Mouse (Mus musculus): ENCODE results near the gene Gars. TPM values are rescaled to one million over a fixed set of nuclear protein-coding genes. Genes with fewer than 3 reads are reported as not detected.
A peak's percentile ranks its signal among the peaks of the same experiment; 100 is the strongest.

Gars gene
- total RNA-seq, 2 experiments from 2014 or later = 152 to 156 TPM

DNA sequence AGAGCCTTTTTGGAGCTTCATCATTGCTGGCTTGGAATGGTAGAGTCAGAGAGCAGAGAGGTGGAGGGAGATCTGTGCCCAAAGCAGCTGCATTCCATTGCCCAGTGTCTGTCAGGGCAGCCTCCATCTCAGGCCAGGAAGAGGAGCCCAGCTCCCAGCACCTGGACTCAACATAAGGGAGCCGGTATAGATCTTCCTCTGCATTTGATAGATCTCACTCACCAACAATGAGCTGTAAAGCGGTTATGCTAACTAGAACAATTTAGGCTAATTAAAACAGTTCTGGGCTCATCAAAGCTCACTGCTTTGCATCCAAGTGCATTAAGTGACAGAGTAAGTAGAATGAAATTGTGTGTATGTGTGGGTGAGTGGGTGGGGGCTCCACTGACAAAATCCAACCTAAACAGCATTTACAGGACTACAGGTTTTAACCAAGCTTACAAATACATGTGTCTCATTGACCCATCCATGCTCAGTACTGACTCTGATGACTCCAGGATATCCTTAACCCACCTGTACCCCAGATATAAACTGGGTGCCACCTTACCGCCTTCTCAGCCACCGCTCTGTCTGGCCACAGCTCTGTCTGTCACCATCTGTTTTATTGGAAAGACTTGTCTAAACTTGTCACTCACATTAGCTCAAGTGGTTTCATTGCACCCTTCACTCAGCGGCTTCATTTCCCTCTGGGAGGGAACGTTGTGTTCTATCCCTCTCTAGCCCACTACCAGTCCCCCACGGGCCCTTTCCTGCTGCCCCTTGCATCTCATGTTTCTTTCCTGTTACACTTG lies 44.6 kb downstream of the Gars start:
- no peak for DNase-seq (ENCODE audit: low spot score in 2 of 2)
- intact Hi-C loops (cut with DNase I) = no loop called here

DNA sequence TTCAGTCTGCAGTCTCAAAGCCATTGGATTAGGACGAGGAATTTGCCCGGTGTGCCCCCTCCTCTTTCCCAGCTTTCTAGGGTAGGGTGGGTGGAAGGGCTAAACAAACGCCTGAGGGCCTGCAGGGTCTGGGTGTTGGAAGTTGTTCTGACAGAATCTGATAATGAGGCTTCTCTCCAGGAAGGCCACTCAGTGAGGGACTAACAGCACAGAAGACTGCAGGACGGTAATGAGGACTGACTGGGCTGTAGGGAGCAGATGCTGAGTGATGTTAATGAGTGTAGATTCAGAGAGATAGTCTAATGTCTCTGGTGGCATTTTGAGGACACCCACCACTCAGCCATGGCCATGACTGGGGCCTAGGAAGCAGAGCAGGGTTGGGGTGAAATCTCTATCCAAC lies 49.5 kb downstream of the Gars start:
- DNase-seq (ENCODE audit: low spot score in 2 of 2) = no peak
- intact Hi-C loops (cut with DNase I) = no loop called here

GRCm38 (mm10) chr6:55090639-55091038 lies 52.8 kb downstream of the Gars start:
- intact Hi-C loops (cut with DNase I) = no loop called here

GRCm38 (mm10) chr6:55091396-55091795 lies 53.6 kb downstream of the Gars start:
- no peak for DNase-seq (ENCODE audit: low spot score in 2 of 2)
- intact Hi-C loops (cut with DNase I) = no loop called here

More at GRCm38 (mm10) chr6:55090639-55091038, 52.8 kb downstream of the Gars start:
- DNase-seq (ENCODE audit: low spot score in 2 of 2) = no peak

DNA sequence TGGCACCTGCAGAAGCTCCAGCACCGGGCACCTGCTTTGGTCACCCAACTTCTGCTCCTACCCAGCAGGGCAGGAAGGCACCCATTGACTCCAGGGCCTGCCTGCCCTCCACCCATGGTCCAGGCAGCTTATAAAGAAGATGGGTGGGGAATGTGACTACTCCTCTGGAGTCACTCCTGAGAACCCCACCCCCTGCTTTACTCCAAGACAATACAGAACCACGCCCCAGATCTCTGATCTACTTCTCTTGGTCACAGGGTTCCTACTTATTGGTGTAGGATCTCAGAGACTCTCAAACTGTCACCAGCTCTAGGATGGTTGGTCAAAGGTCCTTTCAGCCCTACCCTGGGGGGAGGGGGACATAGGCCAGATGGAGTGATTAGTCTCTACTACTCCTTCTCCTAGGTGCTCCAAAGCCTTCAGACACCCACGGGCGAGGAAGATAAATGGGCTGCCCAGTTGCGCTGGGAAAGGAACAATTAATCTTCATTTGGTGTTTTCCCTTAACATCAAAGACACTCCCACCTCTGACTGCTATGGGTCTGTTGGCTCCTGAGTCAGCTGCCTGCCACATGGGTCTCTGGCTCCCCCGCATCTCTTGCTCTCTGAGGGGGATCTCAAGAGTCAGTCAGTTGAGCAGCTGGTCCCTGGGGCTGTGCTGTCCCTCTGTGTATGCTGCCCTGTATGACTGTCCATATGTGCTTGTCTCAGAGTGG lies 55.8 kb downstream of the Gars start:
- intact Hi-C loops (cut with DNase I) = no loop called here
- DNase-seq (ENCODE audit: low spot score in 2 of 2) = no peak

GRCm38 (mm10) chr6:55098030-55098429 lies 60.2 kb downstream of the Gars start:
- DNase-seq (ENCODE audit: low spot score in 2 of 2) = peak in 1 of 2 experiments; percentile 58
- intact Hi-C loops (cut with DNase I) = no loop called here

DNA sequence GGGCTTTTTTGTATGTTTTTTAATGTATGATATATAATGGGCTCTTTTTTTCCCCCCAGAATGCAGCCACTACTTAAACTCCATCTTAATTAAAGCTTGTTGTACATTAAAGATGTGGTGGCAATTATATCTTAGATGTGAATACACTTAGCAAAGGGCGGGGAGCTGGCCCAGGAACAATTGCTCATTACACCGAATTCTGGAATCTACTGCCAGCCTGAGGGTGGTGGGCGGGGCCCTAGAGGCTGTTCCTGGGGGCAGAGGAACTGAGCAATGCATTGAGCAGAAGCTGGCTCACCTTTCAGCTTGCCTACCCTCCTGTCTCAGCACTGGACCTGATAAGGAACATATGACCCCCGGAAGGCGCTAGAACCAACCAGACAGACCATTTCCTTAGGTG lies 60.8 kb downstream of the Gars start:
- intact Hi-C loops (cut with DNase I) = no loop called here

DNA sequence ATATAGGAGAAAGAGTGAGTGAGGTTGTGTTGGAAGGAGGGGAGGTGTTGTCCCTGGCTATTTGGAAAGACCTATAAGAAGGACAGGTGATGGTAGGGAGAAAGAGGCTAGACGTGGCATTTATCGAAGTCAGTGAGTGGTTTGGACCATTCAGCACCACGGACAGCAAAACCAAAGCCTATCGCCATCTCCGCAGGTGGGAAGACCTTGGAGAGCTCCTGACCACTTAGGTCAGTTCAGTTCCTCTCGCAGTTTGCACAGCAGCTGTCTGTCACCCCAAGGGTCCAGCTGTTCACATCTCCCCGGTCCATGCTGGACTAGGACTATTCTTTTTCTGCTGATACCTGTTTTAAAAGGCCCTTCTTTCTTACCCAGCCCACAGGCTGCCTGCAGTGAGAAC lies 70.6 kb downstream of the Gars start:
- intact Hi-C loops (cut with DNase I) = no loop called here
- DNase-seq (ENCODE audit: low spot score in 2 of 2) = no peak

More for the DNA sequence above, 60.8 kb downstream of the Gars start:
- DNase-seq (ENCODE audit: low spot score in 2 of 2) = peak in 1 of 2 experiments; percentile 45

- intact Hi-C loops (cut with DNase I) = no loop called here
- DNase-seq (ENCODE audit: low spot score in 2 of 2) = no peak
These were observed 79.7 kb downstream of the Gars start for GRCm38 (mm10) chr6:55117325-55118109.

DNA sequence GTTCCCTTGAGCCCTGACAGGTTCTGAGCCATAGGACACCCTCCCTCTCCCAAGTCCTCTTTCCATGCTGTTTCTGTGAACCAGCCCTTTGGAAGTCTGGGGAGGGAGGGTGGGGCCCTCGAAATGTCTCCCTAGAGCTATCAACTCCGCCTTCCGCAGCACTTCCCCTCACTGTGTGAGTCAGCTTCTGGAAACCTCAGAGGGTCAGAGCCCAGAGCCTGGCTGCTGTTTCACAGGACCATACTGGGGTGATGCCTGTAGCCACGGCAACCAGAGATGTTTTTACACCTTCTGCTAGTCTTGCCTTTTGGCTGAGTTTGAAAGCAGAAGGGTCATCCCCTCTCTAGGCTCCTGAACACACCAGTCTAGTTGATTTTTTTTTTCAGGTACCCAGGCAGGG lies 85.2 kb downstream of the Gars start:
- intact Hi-C loops (cut with DNase I) = no loop called here
- DNase-seq (ENCODE audit: low spot score in 2 of 2) = no peak

- no peak for DNase-seq (ENCODE audit: low spot score in 2 of 2)
- intact Hi-C loops (cut with DNase I) = no loop called here
These were observed 88.8 kb downstream of the Gars start for GRCm38 (mm10) chr6:55126576-55126975.

DNA sequence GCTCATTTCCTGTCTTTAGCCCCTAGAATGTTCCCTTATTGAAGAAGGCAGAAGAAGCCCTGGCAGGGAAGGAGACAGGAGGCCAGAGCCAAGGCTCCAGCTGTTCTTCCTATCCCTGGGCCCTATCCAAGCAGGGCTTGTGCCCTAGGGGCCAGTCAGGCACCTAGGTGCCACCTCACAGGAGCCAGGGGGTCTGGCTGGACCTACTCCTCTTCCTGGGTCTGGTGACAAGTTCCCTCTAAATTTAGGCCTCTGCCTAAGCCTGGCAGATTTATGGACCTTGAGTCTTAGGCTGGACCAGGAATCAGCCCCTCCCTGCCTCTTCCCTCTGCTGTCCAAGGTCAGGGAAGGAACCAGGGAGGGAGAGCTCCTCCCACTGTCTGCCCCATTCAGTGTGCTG lies 90.6 kb downstream of the Gars start:
- intact Hi-C loops (cut with DNase I) = no loop called here
- DNase-seq (ENCODE audit: low spot score in 2 of 2) = no peak

Other genes with a start within 250 kb of the Gars start
- 10 to 100 TPM; 19.4 to 21.8 TPM for gene Znrf2, start 221.1 kb upstream of the Gars start, total RNA-seq (2021)
- 1 to 10 TPM; 3.0 to 3.2 TPM for gene Nod1, start 65.4 kb upstream of the Gars start, total RNA-seq (2021)
- 10 to 100 TPM; 29.9 to 32.5 TPM for gene Ggct, start 45.1 kb upstream of the Gars start, total RNA-seq (2021)
- gene Crhr2, start 95.0 kb downstream of the Gars start, total RNA-seq (2021) = 1 to 10 TPM; 2.1 to 3.4 TPM
- not detected for gene Inmt, start 137.0 kb downstream of the Gars start, total RNA-seq (2021)
- 10 to 100 TPM in 1 of 2 experiments, 1 to 10 TPM in 1; 9.6 to 10.7 TPM for gene Mindy4, start 165.4 kb downstream of the Gars start, total RNA-seq (2021)